Mouse (Mus musculus): ENCODE measurements at regions not wholly inside any gene's neighbourhood (a gene's known extent, or its start where the extent isn't known, plus 50 kb on each side); places are given as distances from the start of the nearest gene placed in this dataset.

GRCm38 (mm10) chr13:37658034-37658433, 120.2 kb upstream of the Rreb1 start:
- no peak for TF ChIP-seq CTCF (IDR thresholded peaks at IDR 0.05; ENCODE audit: low read depth)
- H3K27me3 ChIP-seq (ENCODE audit: insufficient read depth, low read length) = no peaks in the 10 kb centered on the region
- H3K4me1 ChIP-seq (ENCODE audit: insufficient read depth) = no peaks in the 10 kb centered on the region
- H3K9ac ChIP-seq = no peak overlapping the region
- 58% methylated on average over 2 of the region's 2 CpGs for WGBS
- H3K4me2 ChIP-seq = no peak overlapping the region
- no peak overlapping the region for H3K4me3 ChIP-seq (ENCODE audit: low read depth, low read length)
- H3K36me3 ChIP-seq (ENCODE audit: insufficient read depth) = no peaks in the 10 kb centered on the region
- ATAC-seq (ENCODE audit: insufficient read depth) (no peak), DNase-seq (no peak)
- H3K9me3 ChIP-seq (ENCODE audit: low read depth, low read length) = no peaks in the 10 kb centered on the region
- no peak overlapping the region for H3K27ac ChIP-seq (ENCODE audit: low read depth)

GRCm38 (mm10) chr13:37658519-37658918, 119.7 kb upstream of the Rreb1 start:
- Histone ChIP-seq H3K27me3 (ENCODE audit: insufficient read depth, low read length) (no peaks in the 10 kb centered on the region), H3K36me3 (ENCODE audit: insufficient read depth) (no peaks in the 10 kb centered on the region), H3K4me3 (ENCODE audit: low read depth, low read length) (no peak overlapping the region), H3K4me1 (ENCODE audit: insufficient read depth) (no peaks in the 10 kb centered on the region), H3K9me3 (ENCODE audit: low read depth, low read length) (no peaks in the 10 kb centered on the region), H3K27ac (ENCODE audit: low read depth) (no peak overlapping the region), H3K9ac (no peak overlapping the region), H3K4me2 (no peak overlapping the region)
- DNase-seq (no peak), ATAC-seq (ENCODE audit: insufficient read depth) (no peak)
- whole genome bisulfite sequencing = 73% methylated on average over 6 of the region's 6 CpGs
- TF ChIP-seq CTCF (IDR thresholded peaks at IDR 0.05; ENCODE audit: low read depth) = no peak

- Histone ChIP-seq H3K27me3 (ENCODE audit: insufficient read depth, low read length) (no peaks in the 10 kb centered on the region), H3K36me3 (ENCODE audit: insufficient read depth) (no peaks in the 10 kb centered on the region), H3K4me1 (ENCODE audit: insufficient read depth) (no peaks in the 10 kb centered on the region), H3K9me3 (ENCODE audit: low read depth, low read length) (no peaks in the 10 kb centered on the region), H3K27ac (ENCODE audit: low read depth) (no peak overlapping the region), H3K9ac (no peak overlapping the region), H3K4me2 (no peak overlapping the region), H3K4me3 (ENCODE audit: low read depth, low read length) (no peak overlapping the region)
- DNase-seq (no peak), ATAC-seq (ENCODE audit: insufficient read depth) (no peak)
- no peak for TF ChIP-seq CTCF (IDR thresholded peaks at IDR 0.05; ENCODE audit: low read depth)
- WGBS = 91% methylated on average over 4 of the region's 4 CpGs
These were observed 118.1 kb upstream of the Rreb1 start for GRCm38 (mm10) chr13:37660083-37660482.

GRCm38 (mm10) chr13:37660668-37661067, 117.5 kb upstream of the Rreb1 start:
- no peak for TF ChIP-seq CTCF (IDR thresholded peaks at IDR 0.05; ENCODE audit: low read depth)
- DNase-seq (no peak), ATAC-seq (ENCODE audit: insufficient read depth) (no peak)
- H3K4me2 ChIP-seq = no peak overlapping the region
- no peaks in the 10 kb centered on the region for H3K4me1 ChIP-seq (ENCODE audit: insufficient read depth)
- H3K36me3 ChIP-seq (ENCODE audit: insufficient read depth) = no peaks in the 10 kb centered on the region
- no peaks in the 10 kb centered on the region for H3K9me3 ChIP-seq (ENCODE audit: low read depth, low read length)
- no peaks in the 10 kb centered on the region for H3K27me3 ChIP-seq (ENCODE audit: insufficient read depth, low read length)
- no peak overlapping the region for H3K4me3 ChIP-seq (ENCODE audit: low read depth, low read length)
- H3K27ac ChIP-seq (ENCODE audit: low read depth) = no peak overlapping the region
- no peak overlapping the region for H3K9ac ChIP-seq

GRCm38 (mm10) chr13:37664116-37664515, 114.1 kb upstream of the Rreb1 start:
- H3K36me3 ChIP-seq (ENCODE audit: insufficient read depth) = no peaks in the 10 kb centered on the region
- DNase-seq = no peak
- no peak overlapping the region for H3K27ac ChIP-seq (ENCODE audit: low read depth)
- WGBS = 61% methylated on average over 2 of the region's 2 CpGs
- no peak overlapping the region for H3K9ac ChIP-seq
- H3K9me3 ChIP-seq (ENCODE audit: low read depth, low read length) = no peaks in the 10 kb centered on the region
- no peaks in the 10 kb centered on the region for H3K4me1 ChIP-seq (ENCODE audit: insufficient read depth)
- no peaks in the 10 kb centered on the region for H3K27me3 ChIP-seq (ENCODE audit: insufficient read depth, low read length)
- no peak for ATAC-seq (ENCODE audit: insufficient read depth)
- TF ChIP-seq CTCF (IDR thresholded peaks at IDR 0.05; ENCODE audit: low read depth) = no peak
- no peak overlapping the region for H3K4me3 ChIP-seq (ENCODE audit: low read depth, low read length)
- H3K4me2 ChIP-seq = no peak overlapping the region

- WGBS = 50% methylated on average over 22 of the region's 22 CpGs
- no peaks in the 10 kb centered on the region for H3K27me3 ChIP-seq (ENCODE audit: insufficient read depth, low read length)
- no peak overlapping the region for H3K9ac ChIP-seq
- H3K9me3 ChIP-seq (ENCODE audit: low read depth, low read length) = no peaks in the 10 kb centered on the region
- no peaks in the 10 kb centered on the region for H3K36me3 ChIP-seq (ENCODE audit: insufficient read depth)
- DNase-seq = peak; percentile 72
- no peaks in the 10 kb centered on the region for H3K4me1 ChIP-seq (ENCODE audit: insufficient read depth)
- H3K27ac ChIP-seq (ENCODE audit: low read depth) = peak overlapping the region; percentile 76
- no peak overlapping the region for H3K4me3 ChIP-seq (ENCODE audit: low read depth, low read length)
- 0 out of 2 replicates have a peak overlapping the region, but pooled peaks have one; percentile 10 for H3K4me2 ChIP-seq
- ATAC-seq (ENCODE audit: insufficient read depth) = peak; percentile 80
- TF ChIP-seq CTCF (IDR thresholded peaks at IDR 0.05; ENCODE audit: low read depth) = no peak
These were observed 111.8 kb upstream of the Rreb1 start for GRCm38 (mm10) chr13:37666207-37667003.

- no peaks in the 10 kb centered on the region for H3K27me3 ChIP-seq (ENCODE audit: insufficient read depth, low read length)
- WGBS = 11% methylated on average over 4 of the region's 4 CpGs
- DNase-seq (peak; percentile 53), ATAC-seq (ENCODE audit: insufficient read depth) (no peak)
- H3K4me1 ChIP-seq (ENCODE audit: insufficient read depth) = no peaks in the 10 kb centered on the region
- no peak for TF ChIP-seq CTCF (IDR thresholded peaks at IDR 0.05; ENCODE audit: low read depth)
- 0 out of 2 replicates have a peak overlapping the region, but pooled peaks have one; percentile 48 for H3K27ac ChIP-seq (ENCODE audit: low read depth)
- no peaks in the 10 kb centered on the region for H3K9me3 ChIP-seq (ENCODE audit: low read depth, low read length)
- H3K4me2 ChIP-seq = no peak overlapping the region
- H3K36me3 ChIP-seq (ENCODE audit: insufficient read depth) = no peaks in the 10 kb centered on the region
- no peak overlapping the region for H3K4me3 ChIP-seq (ENCODE audit: low read depth, low read length)
- no peak overlapping the region for H3K9ac ChIP-seq
These were observed 110.8 kb upstream of the Rreb1 start for GRCm38 (mm10) chr13:37667386-37667785.
